Mouse (Mus musculus) cerebellum, adult (tissue): ENCODE results near the gene Eefsec.

Experiments used
- ATAC-seq: cut with Nextera tagmentation; 2 replicates; pipeline ENCODE4 v1.9.2; 2017; ENCODE audit warnings: mild to moderate bottlenecking, moderate library complexity, mixed read lengths; ENCODE audit not compliant: insufficient number of reproducible peaks, low FRiP score, low TSS enrichment

The Eefsec gene

GRCm38 (mm10) chr6:88343485-88344450 lies 102.6 kb downstream of the Eefsec start:
- ATAC-seq, result 0 out of 2 replicates have a peak, but pooled peaks have one; percentile 41

GRCm38 (mm10) chr6:88342965-88343364 lies 103.4 kb downstream of the Eefsec start:
- ATAC-seq, result no peak

GRCm38 (mm10) chr6:88341182-88341581 lies 105.2 kb downstream of the Eefsec start:
- no peak for ATAC-seq

- no peak for ATAC-seq
These were observed 105.6 kb downstream of the Eefsec start for GRCm38 (mm10) chr6:88340761-88341160.

- no peak for ATAC-seq
These were observed 117.0 kb downstream of the Eefsec start for GRCm38 (mm10) chr6:88329336-88329735.

- no peak for ATAC-seq
These were observed 124.5 kb downstream of the Eefsec start for GRCm38 (mm10) chr6:88321879-88322278.

GRCm38 (mm10) chr6:88321253-88321652 lies 125.1 kb downstream of the Eefsec start:
- ATAC-seq, result no peak

GRCm38 (mm10) chr6:88319735-88320134 lies 126.6 kb downstream of the Eefsec start:
- ATAC-seq, result no peak

GRCm38 (mm10) chr6:88315295-88315694 lies 131.0 kb downstream of the Eefsec start:
- ATAC-seq, result no peak

GRCm38 (mm10) chr6:88313937-88314336 lies 132.4 kb downstream of the Eefsec start:
- ATAC-seq, result no peak

- ATAC-seq, result no peak
These were observed 134.7 kb downstream of the Eefsec start for GRCm38 (mm10) chr6:88311593-88311992.

GRCm38 (mm10) chr6:88306100-88306746 lies 140.1 kb downstream of the Eefsec start:
- ATAC-seq, result no peak

- no peak for ATAC-seq
These were observed 145.1 kb downstream of the Eefsec start for GRCm38 (mm10) chr6:88301234-88301633.

- no peak for ATAC-seq
These were observed 146.8 kb downstream of the Eefsec start for GRCm38 (mm10) chr6:88299491-88299890.

GRCm38 (mm10) chr6:88292274-88292909 lies 153.9 kb downstream of the Eefsec start:
- ATAC-seq, result no peak

GRCm38 (mm10) chr6:88290129-88290766 lies 156.1 kb downstream of the Eefsec start:
- no peak for ATAC-seq

- no peak; the same call in 1 of the 2 replicates for ATAC-seq
These were observed 168.2 kb downstream of the Eefsec start for GRCm38 (mm10) chr6:88278141-88278540.

- ATAC-seq, result no peak
These were observed 169.1 kb downstream of the Eefsec start for GRCm38 (mm10) chr6:88277242-88277641.

- no peak for ATAC-seq
These were observed 170.1 kb downstream of the Eefsec start for GRCm38 (mm10) chr6:88276221-88276620.

- ATAC-seq, result no peak
These were observed 171.7 kb downstream of the Eefsec start for GRCm38 (mm10) chr6:88274623-88275022.
